Mouse (Mus musculus): ENCODE measurements at regions not wholly inside any gene's neighbourhood (a gene's known extent, or its start where the extent isn't known, plus 50 kb on each side); places are given as distances from the start of the nearest gene placed in this dataset.

GRCm38 (mm10) chr9:98721381-98721780 is 119.9 kb upstream of the Mrps22 start:
- Histone ChIP-seq H3K4me1 (ENCODE audit: control insufficient read depth, insufficient read depth, low read length) (no peaks in the 10 kb centered on the region), H3K27ac (ENCODE audit: insufficient read depth, low read depth, low read length) (no peak overlapping the region), H3K4me3 (ENCODE audit: insufficient read depth, low read depth, low read length) (no peak overlapping the region)
- TF ChIP-seq CTCF (IDR thresholded peaks at IDR 0.05; ENCODE audit: insufficient read depth, low read depth, low read length): no peak
- TF ChIP-seq POLR2A (IDR thresholded peaks at IDR 0.05; ENCODE audit: insufficient read depth, low read depth, low read length): no peak
- WGBS: 72% methylated on average over 5 of the region's 5 CpGs

GRCm38 (mm10) chr9:98717701-98718270 is 116.3 kb upstream of the Mrps22 start:
- no peaks in the 10 kb centered on the region for H3K4me1 ChIP-seq (ENCODE audit: control insufficient read depth, insufficient read depth, low read length)
- H3K4me3 ChIP-seq (ENCODE audit: insufficient read depth, low read depth, low read length): no peak overlapping the region
- 85% methylated on average over 11 of the region's 11 CpGs for WGBS
- TF ChIP-seq CTCF (IDR thresholded peaks at IDR 0.05; ENCODE audit: insufficient read depth, low read depth, low read length) (no peak), POLR2A (IDR thresholded peaks at IDR 0.05; ENCODE audit: insufficient read depth, low read depth, low read length) (no peak)
- no peak overlapping the region for H3K27ac ChIP-seq (ENCODE audit: insufficient read depth, low read depth, low read length)

GRCm38 (mm10) chr9:98714661-98715060 is 113.2 kb upstream of the Mrps22 start:
- WGBS: 86% methylated on average over 9 of the region's 9 CpGs
- TF ChIP-seq POLR2A (IDR thresholded peaks at IDR 0.05; ENCODE audit: insufficient read depth, low read depth, low read length): no peak
- TF ChIP-seq CTCF (IDR thresholded peaks at IDR 0.05; ENCODE audit: insufficient read depth, low read depth, low read length): no peak
- Histone ChIP-seq H3K4me1 (ENCODE audit: control insufficient read depth, insufficient read depth, low read length) (no peaks in the 10 kb centered on the region), H3K4me3 (ENCODE audit: insufficient read depth, low read depth, low read length) (no peak overlapping the region), H3K27ac (ENCODE audit: insufficient read depth, low read depth, low read length) (no peak overlapping the region)

GRCm38 (mm10) chr9:98712826-98713225 is 111.4 kb upstream of the Mrps22 start:
- no peaks in the 10 kb centered on the region for H3K4me1 ChIP-seq (ENCODE audit: control insufficient read depth, insufficient read depth, low read length)
- no peak overlapping the region for H3K27ac ChIP-seq (ENCODE audit: insufficient read depth, low read depth, low read length)
- H3K4me3 ChIP-seq (ENCODE audit: insufficient read depth, low read depth, low read length): no peak overlapping the region
- 97% methylated on average over 7 of the region's 7 CpGs for WGBS
- TF ChIP-seq POLR2A (IDR thresholded peaks at IDR 0.05; ENCODE audit: insufficient read depth, low read depth, low read length) (no peak), CTCF (IDR thresholded peaks at IDR 0.05; ENCODE audit: insufficient read depth, low read depth, low read length) (no peak)

GRCm38 (mm10) chr9:98712023-98712563 is 110.6 kb upstream of the Mrps22 start:
- no peak overlapping the region for H3K4me3 ChIP-seq (ENCODE audit: insufficient read depth, low read depth, low read length)
- no peaks in the 10 kb centered on the region for H3K4me1 ChIP-seq (ENCODE audit: control insufficient read depth, insufficient read depth, low read length)
- H3K27ac ChIP-seq (ENCODE audit: insufficient read depth, low read depth, low read length): no peak overlapping the region
- TF ChIP-seq POLR2A (IDR thresholded peaks at IDR 0.05; ENCODE audit: insufficient read depth, low read depth, low read length) (no peak), CTCF (IDR thresholded peaks at IDR 0.05; ENCODE audit: insufficient read depth, low read depth, low read length) (no peak)
- 92% methylated on average over 8 of the region's 8 CpGs for WGBS

- no peak overlapping the region for H3K4me3 ChIP-seq (ENCODE audit: insufficient read depth, low read depth, low read length)
- H3K4me1 ChIP-seq (ENCODE audit: control insufficient read depth, insufficient read depth, low read length): no peaks in the 10 kb centered on the region
- H3K27ac ChIP-seq (ENCODE audit: insufficient read depth, low read depth, low read length): no peak overlapping the region
- WGBS: 89% methylated on average over 9 of the region's 9 CpGs
- no peak for TF ChIP-seq CTCF (IDR thresholded peaks at IDR 0.05; ENCODE audit: insufficient read depth, low read depth, low read length)
- TF ChIP-seq POLR2A (IDR thresholded peaks at IDR 0.05; ENCODE audit: insufficient read depth, low read depth, low read length): no peak
These were observed 108.8 kb upstream of the Mrps22 start for GRCm38 (mm10) chr9:98710155-98710710.

GRCm38 (mm10) chr9:98708001-98708680 is 106.7 kb upstream of the Mrps22 start:
- Histone ChIP-seq H3K4me1 (ENCODE audit: control insufficient read depth, insufficient read depth, low read length) (no peaks in the 10 kb centered on the region), H3K27ac (ENCODE audit: insufficient read depth, low read depth, low read length) (no peak overlapping the region), H3K4me3 (ENCODE audit: insufficient read depth, low read depth, low read length) (no peak overlapping the region)
- no peak for TF ChIP-seq CTCF (IDR thresholded peaks at IDR 0.05; ENCODE audit: insufficient read depth, low read depth, low read length)
- no peak for TF ChIP-seq POLR2A (IDR thresholded peaks at IDR 0.05; ENCODE audit: insufficient read depth, low read depth, low read length)
- 75% methylated on average over 18 of the region's 18 CpGs for WGBS

- Histone ChIP-seq H3K4me3 (ENCODE audit: insufficient read depth, low read depth, low read length) (no peak overlapping the region), H3K4me1 (ENCODE audit: control insufficient read depth, insufficient read depth, low read length) (no peaks in the 10 kb centered on the region), H3K27ac (ENCODE audit: insufficient read depth, low read depth, low read length) (no peak overlapping the region)
- no peak for TF ChIP-seq POLR2A (IDR thresholded peaks at IDR 0.05; ENCODE audit: insufficient read depth, low read depth, low read length)
- no peak for TF ChIP-seq CTCF (IDR thresholded peaks at IDR 0.05; ENCODE audit: insufficient read depth, low read depth, low read length)
- WGBS: 72% methylated on average over 6 of the region's 6 CpGs
These were observed 106.0 kb upstream of the Mrps22 start for GRCm38 (mm10) chr9:98707491-98707890.

- Histone ChIP-seq H3K4me1 (ENCODE audit: control insufficient read depth, insufficient read depth, low read length) (no peaks in the 10 kb centered on the region), H3K4me3 (ENCODE audit: insufficient read depth, low read depth, low read length) (no peak overlapping the region), H3K27ac (ENCODE audit: insufficient read depth, low read depth, low read length) (no peak overlapping the region)
- WGBS: 57% methylated on average over 5 of the region's 5 CpGs
- TF ChIP-seq CTCF (IDR thresholded peaks at IDR 0.05; ENCODE audit: insufficient read depth, low read depth, low read length) (no peak), POLR2A (IDR thresholded peaks at IDR 0.05; ENCODE audit: insufficient read depth, low read depth, low read length) (no peak)
These were observed 102.7 kb upstream of the Mrps22 start for GRCm38 (mm10) chr9:98704131-98704530.

Measured in olfactory bulb, adult 2 months (tissue).